Mouse (Mus musculus) embryonic facial prominence, embryonic 11.5 days (tissue): ENCODE data around the gene Ank3. TPM values are rescaled to one million over a fixed set of nuclear protein-coding genes. Genes with fewer than 3 reads are reported as not detected.

Experiments
- ATAC-seq: fragments of 200-750 bp; cut with Nextera tagmentation; replicated peaks from 2 replicates; pipeline ENCODE4 v1.8.0; 2017; ENCODE audit warnings: low read depth; ENCODE audit not compliant: insufficient number of reproducible peaks, low FRiP score, low TSS enrichment
- DNase-seq: peaks from one replicate; pipeline ENCODE4 v3.0.0-alpha.2; 2015; ENCODE audit warnings: low spot score
- H3K27ac ChIP-seq: fragments of 300-500 bp; sonication (generic); replicated peaks from 2 replicates; pipeline ENCODE4 v1.5.1; 2014; ENCODE audit warnings: mild to moderate bottlenecking, low read depth, low read length, control low read depth
- H3K27me3 ChIP-seq: fragments of 300-500 bp; sonication (generic); 2 replicates; pipeline ENCODE4 v1.6.1; 2014; ENCODE audit warnings: mild to moderate bottlenecking, low read length, moderate library complexity, mixed read lengths; ENCODE audit not compliant: control insufficient read depth, insufficient read depth
- H3K36me3 ChIP-seq: fragments of 300-500 bp; sonication (generic); replicated peaks from 2 replicates; pipeline ENCODE4 v1.6.1; 2014; ENCODE audit warnings: low read depth, mild to moderate bottlenecking, low read length, moderate library complexity, mixed read lengths; ENCODE audit not compliant: control insufficient read depth, insufficient read depth
- H3K4me1 ChIP-seq: fragments of 300-500 bp; sonication (generic); 2 replicates; pipeline ENCODE4 v1.6.1; 2014; ENCODE audit warnings: low read length, mixed read lengths; ENCODE audit not compliant: control insufficient read depth, insufficient read depth
- H3K4me2 ChIP-seq: fragments of 300-500 bp; sonication (generic); 2 replicates; pipeline ENCODE4 v1.6.1; 2014; ENCODE audit warnings: low read depth, mild to moderate bottlenecking, control low read depth, low read length, moderate library complexity
- H3K4me3 ChIP-seq: fragments of 300-500 bp; sonication (generic); 2 replicates; pipeline ENCODE4 v1.5.1; 2014; ENCODE audit warnings: low read depth, low read length, control low read depth
- H3K9ac ChIP-seq: fragments of 300-500 bp; sonication (generic); replicated peaks from 2 replicates; pipeline ENCODE4 v1.6.1; 2014; ENCODE audit warnings: mild to moderate bottlenecking, control low read depth, low read length
- H3K9me3 ChIP-seq: fragments of 300-500 bp; sonication (generic); replicated peaks from 2 replicates; pipeline ENCODE4 v1.6.1; 2016; ENCODE audit warnings: mild to moderate bottlenecking, low read length, inconsistent platforms, mixed read lengths; ENCODE audit not compliant: control insufficient read depth
- WGBS: fragments of 180-500 bp; shearing (Covaris S2); extraction: QIAGEN DNeasy Blood & Tissue Kit; methylation state at CpG from one replicate; pipeline ENCODE4 v1.1.7; 2014; 5-methylcytosine and 5-hydroxymethylcytosine counted together
- polyA plus RNA-seq: library from polyadenylated mRNA; unstranded; fragments of >200 nt; fragmentation: Nextera tagmentation; extraction: Ambion mirVana; gene quantifications from 2 replicates; pipeline ENCODE4 v1.2.1, GENCODE M21; 2014

The Ank3 gene
- polyA plus RNA-seq, 1 experiment from 2014 or later: 32.5 TPM

DNA sequence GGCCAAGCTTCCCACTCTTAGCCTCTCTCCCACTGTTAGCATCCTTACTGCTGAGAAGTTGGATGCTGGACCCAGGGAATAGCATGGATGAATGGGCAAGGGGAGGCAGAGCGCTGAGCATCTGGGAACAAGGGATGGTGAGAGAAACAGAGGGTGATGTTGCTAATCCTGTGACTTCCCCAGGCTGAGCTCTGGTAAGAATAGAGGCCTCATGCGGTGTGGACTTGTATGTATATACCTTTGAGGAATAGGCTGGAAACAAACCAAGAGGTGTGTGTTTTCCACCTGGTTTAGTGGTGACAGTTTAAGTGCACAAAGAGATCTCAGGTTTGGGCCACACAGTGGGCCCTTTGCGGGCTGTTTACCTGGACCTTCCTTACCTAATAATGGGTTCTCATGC lies 517.0 kb downstream of the Ank3 start:
- Histone ChIP-seq H3K4me3 (no peak overlapping the region), H3K36me3 (no peaks in the 10 kb centered on the region), H3K4me1 (no peaks in the 10 kb centered on the region), H3K27me3 (no peaks in the 10 kb centered on the region), H3K9me3 (no peaks in the 10 kb centered on the region), H3K27ac (no peak overlapping the region), H3K4me2 (no peak overlapping the region), H3K9ac (no peak overlapping the region)
- DNase-seq (no peak), ATAC-seq (no peak)
- 68% methylated on average over 3 of the region's 3 CpGs for WGBS

DNA sequence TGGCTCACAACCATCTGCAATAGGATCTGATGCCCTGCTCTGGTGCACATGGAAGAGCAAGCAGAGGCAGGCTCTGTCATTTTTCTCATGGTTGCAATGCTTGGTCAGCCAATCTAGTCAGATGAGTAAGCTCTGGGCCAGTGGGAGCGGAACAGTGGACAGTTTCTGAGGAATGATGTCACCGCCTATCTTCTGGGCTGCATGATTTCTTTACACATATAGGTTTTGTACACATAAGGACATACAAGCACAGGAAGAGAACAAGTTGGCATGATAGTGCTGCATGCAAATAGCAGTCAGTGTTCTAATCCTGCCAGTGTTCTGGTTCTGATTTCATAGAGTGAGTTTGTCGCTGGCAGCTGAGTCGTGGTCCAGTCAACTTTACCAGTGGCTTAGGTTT lies 517.6 kb downstream of the Ank3 start:
- Histone ChIP-seq H3K27ac (no peak overlapping the region), H3K4me1 (no peaks in the 10 kb centered on the region), H3K4me2 (no peak overlapping the region), H3K27me3 (no peaks in the 10 kb centered on the region), H3K36me3 (no peaks in the 10 kb centered on the region), H3K9ac (no peak overlapping the region), H3K4me3 (no peak overlapping the region), H3K9me3 (no peaks in the 10 kb centered on the region)
- DNase-seq (no peak), ATAC-seq (no peak)
- WGBS: 91% methylated on average over 4 of the region's 4 CpGs

DNA sequence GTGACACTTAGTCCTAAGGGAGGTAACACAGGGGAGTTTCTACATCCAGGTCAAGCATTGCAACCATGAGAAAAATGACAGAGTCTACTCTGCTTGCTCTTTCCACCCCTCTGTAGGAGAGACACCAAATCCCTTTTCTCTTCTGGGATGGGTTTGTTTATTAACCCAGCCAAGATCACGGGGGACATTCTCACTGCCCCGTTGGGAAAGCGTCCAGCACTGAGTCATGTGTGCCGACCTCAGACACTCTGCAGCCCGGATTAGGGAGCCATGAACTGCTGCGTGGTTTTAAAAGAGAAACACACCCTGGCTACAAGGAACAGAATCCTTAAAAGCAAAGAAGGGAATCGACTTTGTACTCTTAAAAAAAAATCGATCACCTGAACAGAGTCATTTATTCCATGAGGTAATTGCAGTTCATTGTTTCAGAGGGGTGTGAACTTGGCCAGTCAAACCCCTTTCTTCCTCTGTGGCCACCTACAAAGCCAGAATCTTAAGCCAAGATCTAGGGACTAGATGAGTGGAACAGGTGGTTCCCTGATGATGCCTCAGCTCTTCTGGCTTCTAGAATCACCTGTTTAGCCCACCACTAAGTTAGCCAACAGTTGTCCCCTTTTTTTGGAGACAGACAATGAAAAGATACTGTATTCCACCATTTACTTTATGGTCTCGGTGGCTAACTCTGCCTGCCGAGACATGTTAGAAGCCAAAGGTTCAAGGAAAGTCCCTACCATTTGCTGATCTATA lies 518.3 kb downstream of the Ank3 start:
- Histone ChIP-seq H3K27ac (no peak overlapping the region), H3K27me3 (no peaks in the 10 kb centered on the region), H3K4me3 (no peak overlapping the region), H3K4me2 (no peak overlapping the region), H3K36me3 (no peaks in the 10 kb centered on the region), H3K4me1 (no peaks in the 10 kb centered on the region), H3K9me3 (no peaks in the 10 kb centered on the region), H3K9ac (no peak overlapping the region)
- 85% methylated on average over 10 of the region's 10 CpGs for WGBS
- DNase-seq (no peak), ATAC-seq (no peak)

DNA sequence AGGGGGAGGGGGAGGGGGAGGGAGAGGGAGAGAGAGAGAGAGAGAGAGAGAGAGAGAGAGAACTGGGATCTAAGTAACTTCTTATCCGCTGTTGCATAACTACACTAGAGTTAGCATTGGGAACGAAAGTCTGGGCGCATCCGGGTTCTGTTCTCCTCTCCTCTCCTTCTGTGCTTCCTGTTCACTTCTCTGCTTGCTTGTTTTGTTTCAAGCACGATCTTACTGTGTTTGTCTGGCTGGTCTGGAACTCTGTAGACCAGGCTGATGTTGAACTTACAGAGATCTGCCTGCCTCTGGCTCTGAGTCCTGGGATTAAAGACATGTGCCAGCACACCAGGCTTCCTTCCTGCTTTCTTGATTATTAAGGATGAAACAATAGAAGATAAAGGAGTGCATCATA lies 519.1 kb downstream of the Ank3 start:
- no peaks in the 10 kb centered on the region for H3K9me3 ChIP-seq
- DNase-seq: no peak
- no peak overlapping the region for H3K27ac ChIP-seq
- no peaks in the 10 kb centered on the region for H3K36me3 ChIP-seq
- 94% methylated on average over 5 of the region's 5 CpGs for WGBS
- H3K9ac ChIP-seq: no peak overlapping the region
- H3K4me1 ChIP-seq: no peaks in the 10 kb centered on the region
- no peak overlapping the region for H3K4me3 ChIP-seq
- no peaks in the 10 kb centered on the region for H3K27me3 ChIP-seq
- H3K4me2 ChIP-seq: no peak overlapping the region
- ATAC-seq: no peak

DNA sequence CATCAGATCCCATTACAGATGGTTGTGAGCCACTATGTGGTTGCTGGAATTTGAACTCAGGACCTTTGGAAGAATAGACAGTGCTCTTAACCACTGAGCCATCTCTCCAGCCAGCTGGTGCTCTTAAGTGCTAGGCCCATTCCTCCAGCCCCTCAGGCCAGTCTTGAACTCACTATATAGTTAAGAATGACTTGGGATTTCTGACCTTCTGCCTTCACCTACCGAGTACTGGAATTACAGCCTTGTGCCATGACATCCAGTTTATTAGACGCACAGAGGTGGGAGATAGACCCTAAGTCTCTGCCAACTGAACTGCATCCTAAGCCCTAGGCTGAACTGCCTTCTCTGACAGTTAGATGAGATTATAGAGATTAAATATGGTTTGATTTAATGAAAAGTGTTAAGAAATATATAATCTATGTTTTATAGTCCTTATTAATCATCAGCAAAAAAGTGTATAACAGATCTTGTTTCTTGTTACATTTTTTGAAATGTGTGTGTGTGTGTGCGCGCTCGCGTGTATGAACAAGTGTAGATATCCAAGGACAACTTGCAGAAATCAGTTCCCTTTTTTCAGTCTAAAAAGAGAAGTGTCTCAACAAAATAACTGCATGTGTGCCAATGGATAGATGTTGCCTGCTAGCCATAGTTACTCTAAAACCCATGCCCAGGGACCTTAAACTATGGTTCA lies 520.0 kb downstream of the Ank3 start:
- Histone ChIP-seq H3K4me1 (no peaks in the 10 kb centered on the region), H3K9ac (no peak overlapping the region), H3K27ac (no peak overlapping the region), H3K36me3 (no peaks in the 10 kb centered on the region), H3K4me3 (no peak overlapping the region), H3K27me3 (no peaks in the 10 kb centered on the region), H3K9me3 (no peaks in the 10 kb centered on the region), H3K4me2 (no peak overlapping the region)
- no peak for ATAC-seq
- DNase-seq: no peak
- 97% methylated on average over 6 of the region's 6 CpGs for WGBS

DNA sequence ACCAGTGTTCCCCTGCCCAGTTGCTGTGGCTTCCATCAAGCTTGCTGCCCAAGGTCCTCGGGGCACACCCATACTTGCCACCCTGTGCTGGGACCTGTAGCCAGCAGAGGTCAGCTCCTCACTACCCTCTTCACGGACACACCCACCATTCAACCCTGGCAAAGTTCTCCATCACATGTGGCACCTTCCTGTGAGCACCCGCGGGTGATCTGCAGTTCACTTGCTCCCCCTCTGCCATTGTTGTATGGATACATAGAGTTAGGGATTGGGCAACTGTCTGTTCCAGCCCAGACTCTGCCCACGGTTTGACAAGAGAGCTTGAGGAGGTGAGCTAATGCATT lies 520.5 kb downstream of the Ank3 start:
- Histone ChIP-seq H3K9me3 (no peaks in the 10 kb centered on the region), H3K27me3 (no peaks in the 10 kb centered on the region), H3K4me1 (no peaks in the 10 kb centered on the region), H3K9ac (no peak overlapping the region), H3K4me2 (no peak overlapping the region), H3K36me3 (no peaks in the 10 kb centered on the region), H3K4me3 (no peak overlapping the region), H3K27ac (no peak overlapping the region)
- DNase-seq (no peak), ATAC-seq (no peak)
- WGBS: 78% methylated on average over 5 of the region's 5 CpGs

DNA sequence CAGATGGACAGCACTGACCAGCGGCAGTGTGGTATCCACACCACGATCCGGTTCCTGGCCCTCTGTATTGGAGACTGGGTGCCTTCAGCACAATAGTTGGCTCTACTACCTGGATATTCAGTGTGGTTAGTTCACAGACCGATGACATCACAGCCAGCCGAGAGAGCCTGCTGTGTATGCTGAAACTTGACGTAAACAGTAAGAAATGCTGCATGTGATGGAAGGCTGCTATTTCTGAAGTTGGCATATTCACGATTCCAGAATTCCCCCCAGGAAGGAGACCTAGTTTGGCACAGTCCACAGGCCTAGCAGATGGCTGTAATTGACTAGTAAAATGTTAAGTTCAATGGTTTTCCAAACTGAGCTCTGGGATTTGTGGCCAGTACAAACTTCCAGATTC lies 521.2 kb downstream of the Ank3 start:
- Histone ChIP-seq H3K27ac (no peak overlapping the region), H3K9me3 (no peaks in the 10 kb centered on the region), H3K36me3 (no peaks in the 10 kb centered on the region), H3K27me3 (no peaks in the 10 kb centered on the region), H3K4me2 (no peak overlapping the region), H3K9ac (no peak overlapping the region), H3K4me1 (no peaks in the 10 kb centered on the region), H3K4me3 (no peak overlapping the region)
- WGBS: 84% methylated on average over 7 of the region's 7 CpGs
- DNase-seq (no peak), ATAC-seq (no peak)

DNA sequence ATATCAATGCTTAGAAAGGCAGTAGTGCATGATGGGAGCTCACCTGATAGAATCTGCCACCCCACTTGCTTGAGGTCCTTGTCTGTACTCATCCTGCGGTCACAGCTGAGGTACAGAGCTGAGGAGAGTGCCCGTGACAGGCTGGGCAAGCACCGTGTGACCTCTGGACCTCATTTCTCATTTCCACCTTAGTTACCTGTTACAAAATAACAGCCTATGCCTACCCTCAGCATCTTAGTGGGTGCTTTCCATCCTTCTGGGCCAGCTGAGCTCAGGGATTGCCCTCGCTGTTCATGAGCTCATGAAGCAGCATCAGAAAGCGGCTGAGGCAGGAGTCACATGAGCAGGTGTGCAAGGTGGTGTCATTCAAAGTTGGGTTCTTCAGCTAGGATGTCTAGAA lies 523.5 kb downstream of the Ank3 start:
- no peak overlapping the region for H3K4me3 ChIP-seq
- WGBS: 79% methylated on average over 5 of the region's 5 CpGs
- H3K36me3 ChIP-seq: no peaks in the 10 kb centered on the region
- H3K4me2 ChIP-seq: no peak overlapping the region
- H3K9me3 ChIP-seq: no peaks in the 10 kb centered on the region
- DNase-seq (no peak), ATAC-seq (no peak)
- 0 out of 2 replicates have a peak, but pooled peaks cover 2% of the 10 kb centered on the region for H3K4me1 ChIP-seq
- H3K27ac ChIP-seq: no peak overlapping the region
- no peak overlapping the region for H3K9ac ChIP-seq
- H3K27me3 ChIP-seq: no peaks in the 10 kb centered on the region
